Mouse (Mus musculus): ENCODE data around the gene Gm17175.
"Not testable (repeated sequence)": the region's sequence is repeated elsewhere in the genome, so short reads cannot be mapped to it uniquely, and the experiment has no call there.

Gene Gm17175

GRCm38 (mm10) chr14:51573963-51574362 is at the start of gene Gm17175:
Gene Gm17175, minus strand, starts transcription at chr14:51574063.
- not testable (repeated sequence) for DNase-seq (ENCODE audit: low read depth, low spot score)

- DNase-seq (ENCODE audit: low read depth, low spot score), result no peak
Observed at GRCm38 (mm10) chr14:51611210-51611609, 37.3 kb upstream of the Gm17175 start, which contains the start of gene Gm17078. Gene Gm17078, minus strand, starts transcription at chr14:51611310.

GRCm38 (mm10) chr14:51592039-51592438 is 18.2 kb upstream of the Gm17175 start, which contains the start of gene Gm17174:
Gene Gm17174, minus strand, starts transcription at chr14:51592139.
- not testable (repeated sequence) for DNase-seq (ENCODE audit: low read depth, low spot score)

GRCm38 (mm10) chr14:51552490-51552889 is 21.4 kb downstream of the Gm17175 start, which contains the start of gene Gm5622:
Gene Gm5622, plus strand, starts transcription at chr14:51552790.
- DNase-seq (ENCODE audit: low read depth, low spot score), result no peak
